Mouse (Mus musculus) heart, adult 18-20 months (tissue): ENCODE measurements around the gene Fam198a. TPM values are rescaled to one million over a fixed set of nuclear protein-coding genes. Genes with fewer than 3 reads are reported as not detected.

Source experiments
- DNase-seq, 2 experiments: peaks; one replicate each; pipeline ENCODE4 v3.0.0; 2021 to 2022; ENCODE audit warnings: mixed read lengths in 1 of 2
- total RNA-seq, 2 experiments: library from RNA; stranded (reverse); gene quantifications; 2 replicates each; pipeline ENCODE4 v1.2.3; 2021

Gene Fam198a
- total RNA-seq, 2 experiments from 2014 or later, result 0.26 to 0.47 TPM

GRCm38 (mm10) chr9:122021581-122021980, 70.8 kb downstream of the Fam198a start:
- DNase-seq, result no peak

DNA sequence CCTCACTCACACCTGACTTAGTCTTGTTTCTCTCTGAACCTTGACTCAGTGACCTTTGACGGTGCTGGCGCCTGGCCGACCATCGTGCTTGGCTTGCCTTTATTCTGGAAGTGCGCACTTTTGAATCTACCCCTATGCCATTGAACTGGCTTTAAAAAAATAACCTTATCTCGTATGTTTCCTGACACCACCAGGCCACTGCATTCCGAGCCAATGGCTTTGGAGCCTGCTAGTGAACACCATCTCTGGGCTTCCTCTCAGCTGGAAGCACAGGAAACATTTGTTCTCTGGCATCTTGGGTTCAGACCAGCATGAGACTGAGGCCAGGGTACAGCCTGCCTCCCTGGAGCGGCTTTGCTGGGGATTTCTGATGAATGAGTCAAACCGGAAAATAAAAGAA, 72.0 kb downstream of the Fam198a start:
- peak; percentile 93 to 95 for DNase-seq

GRCm38 (mm10) chr9:122023873-122024272, 73.1 kb downstream of the Fam198a start:
- DNase-seq, result peak; percentile 72 to 84

GRCm38 (mm10) chr9:122024419-122024818, 73.6 kb downstream of the Fam198a start:
- no peak for DNase-seq

DNA sequence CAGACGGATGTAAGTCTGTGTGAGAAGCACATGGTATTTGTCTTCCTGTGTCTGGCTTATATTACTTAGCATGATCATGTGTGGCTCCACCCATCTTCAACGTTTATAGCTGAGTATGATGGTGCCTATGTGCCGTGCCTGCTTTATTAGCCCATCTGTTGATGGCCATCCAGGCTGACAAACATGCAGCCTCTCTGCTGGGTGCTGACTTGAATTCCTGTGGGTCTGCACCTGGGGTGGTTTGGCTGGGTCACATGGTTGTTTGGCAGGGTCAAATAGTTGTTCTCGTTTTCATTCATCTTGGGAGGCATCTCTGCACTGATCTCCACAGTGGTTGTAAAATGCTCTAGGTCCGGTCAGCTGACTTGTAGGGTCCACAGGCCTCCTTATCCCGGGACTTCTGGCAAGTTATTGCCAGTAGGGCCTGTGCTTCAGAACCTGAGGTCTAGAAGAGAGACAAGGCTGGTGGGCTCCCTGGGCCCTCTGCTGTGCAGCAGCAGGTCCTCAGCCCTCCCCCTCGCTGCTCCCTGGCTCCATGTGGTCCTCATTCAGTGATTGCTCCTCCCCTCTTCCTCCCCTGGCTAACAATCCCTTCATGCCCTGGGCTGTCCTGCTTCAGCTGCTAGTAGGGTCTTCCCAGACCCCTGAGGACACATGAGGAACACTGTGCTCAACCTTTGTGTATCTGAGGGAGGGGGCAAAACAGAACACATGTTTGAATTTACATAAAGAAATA, 75.2 kb downstream of the Fam198a start:
- no peak for DNase-seq

DNA sequence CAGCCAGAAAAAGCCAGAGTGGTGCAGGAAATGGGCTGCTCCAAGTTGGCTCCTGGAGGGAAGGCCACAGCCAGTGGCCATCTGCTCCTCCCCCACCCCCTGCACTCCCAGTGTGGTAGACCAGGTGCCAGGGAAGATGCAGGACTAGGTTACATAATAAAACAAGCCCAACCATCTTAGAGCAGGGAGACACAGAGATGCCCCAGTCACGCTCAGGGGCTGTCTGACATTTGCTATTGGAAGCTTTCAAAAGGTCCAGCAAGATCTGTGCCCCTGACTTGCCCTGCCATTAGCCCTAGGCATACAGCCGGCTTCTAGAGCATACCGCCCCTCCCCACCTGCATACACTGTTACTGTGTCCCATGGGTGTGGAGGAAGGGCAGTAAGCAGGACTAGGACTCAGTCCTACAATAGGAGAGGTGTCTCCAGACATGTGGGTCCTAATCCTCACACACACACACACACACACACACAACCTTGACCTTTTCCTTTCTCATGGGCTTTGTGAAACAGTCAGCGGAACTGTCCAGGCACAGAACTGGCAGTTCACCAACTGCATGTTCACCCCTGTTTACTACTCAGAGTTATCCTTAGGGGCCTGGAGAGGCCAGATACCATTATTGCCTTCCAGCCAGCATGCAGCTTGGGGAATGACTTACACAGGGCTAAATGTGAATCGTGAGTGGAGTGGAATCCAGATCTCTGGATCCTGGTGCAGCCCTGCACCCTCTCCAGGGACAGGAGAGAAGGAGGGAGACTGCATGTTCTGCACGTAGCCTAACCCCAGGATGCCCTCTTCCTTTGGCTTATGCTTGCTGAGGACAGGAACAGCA, 76.5 kb downstream of the Fam198a start:
- DNase-seq, result peak; percentile 88 to 95

DNA sequence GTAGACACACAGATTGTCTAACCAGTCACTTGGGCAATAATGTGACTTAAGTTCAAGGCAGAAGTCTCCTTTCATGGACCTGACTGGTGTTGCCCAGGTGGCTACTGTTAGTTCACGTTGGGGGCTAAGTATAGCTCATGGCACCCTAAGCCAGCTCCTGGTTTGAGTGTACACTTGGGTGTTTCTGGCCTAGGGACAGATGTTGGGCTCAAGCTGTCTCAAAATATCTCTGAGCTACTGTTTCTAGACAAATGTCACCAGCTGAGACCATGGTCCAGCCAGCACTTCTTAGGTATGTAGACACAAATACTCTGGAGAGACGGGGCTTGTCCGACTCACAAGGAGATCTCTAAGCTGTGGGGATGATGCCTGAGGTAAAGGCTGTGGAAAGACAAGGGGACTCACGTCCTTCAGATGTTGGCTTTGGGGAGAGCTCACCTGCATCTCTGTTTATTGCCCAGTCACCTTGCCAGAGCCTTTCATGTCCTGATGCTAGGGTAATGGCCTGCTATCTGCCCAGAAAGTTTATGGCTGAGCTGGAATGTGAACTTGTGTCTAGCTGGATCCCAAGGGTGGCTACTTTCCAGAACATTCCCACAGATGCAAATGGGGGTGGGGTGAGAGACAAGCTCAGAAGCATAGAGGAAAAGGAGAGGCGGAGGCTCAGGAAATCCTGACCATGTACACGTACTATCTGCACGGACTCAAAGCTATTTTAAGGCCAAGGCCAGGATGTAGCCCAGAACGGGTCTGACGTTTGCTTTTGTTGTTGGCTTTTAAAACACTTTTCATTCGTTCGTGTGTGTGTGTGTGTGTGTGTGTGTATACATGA, 77.3 kb downstream of the Fam198a start:
- DNase-seq, result peak; percentile 90 to 95

DNA sequence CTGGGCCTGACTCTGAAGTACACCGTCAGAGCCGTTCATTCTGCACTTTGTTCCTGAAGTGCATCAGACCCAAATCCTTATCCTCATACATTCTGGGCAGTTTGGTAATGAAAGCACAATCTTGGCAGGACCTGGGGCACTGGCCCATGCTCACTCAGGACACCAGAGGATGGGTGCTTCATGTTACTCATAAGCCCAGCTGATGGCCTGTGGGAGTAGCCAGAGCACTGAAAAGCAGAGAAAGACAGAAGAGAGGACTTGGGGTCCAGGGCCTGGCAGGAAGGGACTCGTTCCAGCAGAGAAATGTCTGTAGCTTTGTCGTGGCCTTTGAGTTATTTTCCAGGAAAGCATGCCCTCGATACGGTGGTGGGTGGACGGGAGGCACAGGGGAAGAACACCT, 79.0 kb downstream of the Fam198a start:
- peak in 1 of 2 experiments; percentile 13 for DNase-seq

Other genes starting within 250 kb of the Fam198a start
- 1 to 10 TPM; 5.2 to 6.2 TPM for gene Sec22c, start 245.5 kb upstream of the Fam198a start, total RNA-seq
- gene Ss18l2, start 240.7 kb upstream of the Fam198a start, total RNA-seq, result 100 to 1,000 TPM; 117 to 129 TPM
- gene Nktr, start 231.8 kb upstream of the Fam198a start, total RNA-seq, result 10 to 100 TPM; 26.2 to 32.4 TPM
- gene Zfp651, start 191.7 kb upstream of the Fam198a start, total RNA-seq, result 100 to 1,000 TPM; 108 to 109 TPM
- 10 to 100 TPM; 17.8 to 20.5 TPM for gene Klhl40, start 173.4 kb upstream of the Fam198a start, total RNA-seq
- 100 to 1,000 TPM in 1 of 2 experiments, 10 to 100 TPM in 1; 95.1 to 119 TPM for gene Hhatl, start 158.5 kb upstream of the Fam198a start, total RNA-seq
- gene Ccdc13, start 111.5 kb upstream of the Fam198a start, total RNA-seq, result under 1 TPM in 1 of 2 experiments, not detected in 1; 0.36 TPM
- gene Higd1a, start 92.6 kb upstream of the Fam198a start, total RNA-seq, result 100 to 1,000 TPM; 202 to 214 TPM
- 1 to 10 TPM; 1.2 to 1.4 TPM for gene Ackr2, start 52.6 kb upstream of the Fam198a start, total RNA-seq
- not detected for gene Cyp8b1, start 34.7 kb upstream of the Fam198a start, total RNA-seq
- 10 to 100 TPM; 14.7 to 16.6 TPM for gene Pomgnt2, start 46.1 kb downstream of the Fam198a start, total RNA-seq
- gene Snrk, start 166.3 kb downstream of the Fam198a start, total RNA-seq, result 100 to 1,000 TPM; 163 to 170 TPM